Mouse (Mus musculus): ENCODE measurements around the gene Swsap1.

GRCm38 (mm10) chr9:21937711-21938175 is 17.8 kb upstream of the Swsap1 start:
- TF ChIP-seq EP300 (IDR thresholded peaks at IDR 0.05; ENCODE audit: insufficient read depth, low read depth, low read length) (no peak), CTCF (IDR thresholded peaks at IDR 0.05; ENCODE audit: low read depth, low read length) (no peak)
